Mouse (Mus musculus): ENCODE results near the gene Prkag2.

DNA sequence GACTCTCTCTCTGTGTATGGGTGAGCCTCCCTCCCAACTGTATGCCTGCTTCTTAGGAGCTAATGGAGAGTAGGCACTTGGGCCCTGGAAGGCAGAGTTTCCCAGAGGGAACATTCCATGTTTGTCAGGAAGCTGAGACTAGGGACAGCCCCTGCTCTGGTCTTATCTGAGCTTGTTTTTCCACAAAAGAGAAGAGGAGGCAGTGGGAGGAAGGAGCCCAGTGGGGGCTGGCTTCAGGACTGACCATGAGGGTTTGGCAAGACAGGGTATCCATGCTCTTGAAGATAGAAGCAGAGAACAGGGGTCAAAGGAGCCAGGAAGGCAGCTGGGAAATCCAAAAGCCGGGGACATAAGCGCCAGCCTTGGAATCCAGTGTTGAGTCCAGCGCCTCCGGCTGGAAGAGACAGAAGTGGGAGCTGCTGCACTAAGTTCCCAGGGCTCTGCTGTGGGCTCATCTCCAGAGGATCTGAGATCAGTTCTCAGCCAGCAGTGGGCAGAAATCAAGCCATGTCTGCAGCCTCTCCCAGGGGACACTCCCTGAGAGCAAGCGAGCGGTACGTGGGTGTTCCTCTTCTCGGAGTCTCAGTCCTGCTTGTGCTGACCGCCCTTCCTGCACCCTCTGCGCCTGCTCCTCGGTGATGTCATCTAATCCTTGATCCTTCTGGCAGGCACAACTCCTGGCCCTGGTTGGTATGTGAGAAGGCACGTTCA lies 75.0 kb downstream of the Prkag2 start:
- no peak for TF ChIP-seq CTCF (IDR thresholded peaks at IDR 0.05; ENCODE audit: low read depth)
- TF ChIP-seq EP300 (IDR thresholded peaks at IDR 0.05; ENCODE audit: low read depth), result no peak
